Mouse (Mus musculus): ENCODE measurements around the gene Gatad2b. TPM values are rescaled to one million over a fixed set of nuclear protein-coding genes. Genes with fewer than 3 reads are reported as not detected.

Gatad2b gene
- polyA plus RNA-seq, 1 experiment: 18.5 TPM

DNA sequence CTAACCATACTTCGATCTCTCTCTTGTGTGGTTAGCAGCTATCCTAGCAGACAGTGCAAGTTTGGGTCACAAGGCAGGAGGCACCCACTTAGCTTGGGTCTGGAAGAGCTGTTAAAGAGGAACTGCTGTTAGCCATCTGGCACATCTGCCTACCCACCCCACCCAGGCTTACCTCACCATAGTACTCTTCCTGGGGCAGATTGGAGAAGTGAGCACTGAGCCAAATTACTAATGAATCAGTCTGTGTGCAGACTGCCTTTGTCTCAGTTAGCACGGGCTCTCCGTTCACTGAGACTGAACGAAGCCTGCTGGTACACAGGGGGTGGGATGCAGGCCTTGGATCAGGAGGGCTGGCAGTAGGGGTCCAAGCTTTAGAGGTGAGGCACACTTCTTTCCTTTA lies 90.7 kb downstream of the Gatad2b start:
- TF ChIP-seq CTCF (conservative IDR thresholded peaks at IDR 0.05; ENCODE audit: insufficient read depth, insufficient read length, low read depth, low read length) (no peak), POLR2A (IDR thresholded peaks at IDR 0.05; ENCODE audit: low read depth, low read length) (no peak)
- no peaks in the 10 kb centered on the region for H3K27me3 ChIP-seq (replicated peaks; ENCODE audit: control insufficient read depth, insufficient read depth, low read length)
- H3K4me3 ChIP-seq (ENCODE audit: insufficient read depth, low read depth, low read length): no peak overlapping the region
- H3K27ac ChIP-seq (ENCODE audit: insufficient read depth, low read depth, low read length): no peak overlapping the region
- WGBS: 85% methylated on average over 4 of the region's 4 CpGs
- DNase-seq: no peak
- H3K4me1 ChIP-seq (ENCODE audit: control insufficient read depth, insufficient read depth, low read length): no peaks in the 10 kb centered on the region
- no peaks in the 10 kb centered on the region for H3K36me3 ChIP-seq (ENCODE audit: control insufficient read depth, insufficient read depth, low read length)

DNA sequence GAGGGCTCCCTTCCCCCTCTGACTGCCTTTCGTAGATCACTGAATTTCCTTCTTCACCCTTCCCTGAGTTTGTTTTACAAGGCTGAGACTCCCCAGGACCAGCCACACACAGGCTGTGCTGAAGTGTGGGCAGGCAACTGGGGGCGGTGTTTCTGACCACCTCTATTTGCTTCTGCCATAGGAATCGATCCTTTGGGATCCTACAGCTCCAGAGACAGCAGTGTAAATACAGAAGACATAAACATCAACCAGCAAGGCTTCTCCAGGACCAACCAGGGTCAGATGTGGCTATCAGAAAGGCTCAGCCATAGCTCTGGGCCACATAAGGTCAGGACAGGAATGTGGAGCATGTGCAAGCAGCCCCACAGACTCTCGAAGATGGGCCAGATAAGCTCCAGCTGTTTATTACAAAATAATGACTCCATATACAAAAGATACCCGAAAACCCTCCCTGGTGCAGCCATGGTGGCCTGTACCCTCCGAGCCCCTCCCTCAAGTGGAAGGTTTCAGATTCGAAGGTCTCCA lies 91.9 kb downstream of the Gatad2b start:
- WGBS: 57% methylated on average over 7 of the region's 7 CpGs
- no peak for TF ChIP-seq POLR2A (IDR thresholded peaks at IDR 0.05; ENCODE audit: low read depth, low read length)
- no peak for TF ChIP-seq CTCF (conservative IDR thresholded peaks at IDR 0.05; ENCODE audit: insufficient read depth, insufficient read length, low read depth, low read length)
- H3K4me3 ChIP-seq (ENCODE audit: insufficient read depth, low read depth, low read length): no peak overlapping the region

DNA sequence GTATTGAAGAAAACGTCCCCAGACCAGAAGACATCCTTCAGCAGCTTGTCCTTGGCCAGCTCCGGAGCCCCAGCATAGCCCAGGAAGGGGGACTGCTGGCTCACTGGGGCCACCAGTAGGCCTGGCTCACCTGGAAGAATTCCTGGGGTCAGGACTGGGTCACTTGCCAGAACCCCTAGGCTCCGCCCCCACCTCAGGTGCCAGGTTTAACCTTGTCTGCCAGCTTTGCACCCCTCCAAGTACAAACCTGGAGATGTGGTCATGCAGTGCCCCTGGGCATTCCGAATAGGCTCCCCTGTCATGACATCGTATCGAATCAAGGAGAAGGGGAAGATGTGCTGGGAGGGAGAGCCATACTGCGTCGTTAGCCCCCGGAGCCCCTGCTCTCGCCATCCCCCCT lies 93.8 kb downstream of the Gatad2b start:
- TF ChIP-seq CTCF (conservative IDR thresholded peaks at IDR 0.05; ENCODE audit: insufficient read depth, insufficient read length, low read depth, low read length) (no peak), POLR2A (IDR thresholded peaks at IDR 0.05; ENCODE audit: low read depth, low read length) (no peak)
- Histone ChIP-seq H3K27me3 (replicated peaks; ENCODE audit: control insufficient read depth, insufficient read depth, low read length) (no peaks in the 10 kb centered on the region), H3K4me3 (ENCODE audit: insufficient read depth, low read depth, low read length) (no peak overlapping the region), H3K4me1 (ENCODE audit: control insufficient read depth, insufficient read depth, low read length) (0 out of 2 replicates have a peak, but pooled peaks cover 4% of the 10 kb centered on the region), H3K27ac (ENCODE audit: insufficient read depth, low read depth, low read length) (no peak overlapping the region), H3K36me3 (ENCODE audit: control insufficient read depth, insufficient read depth, low read length) (no peaks in the 10 kb centered on the region)
- WGBS: 95% methylated on average over 10 of the region's 10 CpGs
- DNase-seq: no peak

More for the DNA sequence above, 91.9 kb downstream of the Gatad2b start:
- Histone ChIP-seq H3K36me3 (ENCODE audit: control insufficient read depth, insufficient read depth, low read length) (no peaks in the 10 kb centered on the region), H3K27me3 (replicated peaks; ENCODE audit: control insufficient read depth, insufficient read depth, low read length) (no peaks in the 10 kb centered on the region), H3K27ac (ENCODE audit: insufficient read depth, low read depth, low read length) (peak overlapping the region; percentile 40; the same call in 1 of the 2 replicates), H3K4me1 (ENCODE audit: control insufficient read depth, insufficient read depth, low read length) (0 out of 2 replicates have a peak, but pooled peaks cover under 1% of the 10 kb centered on the region)
- DNase-seq: peak; percentile 51

DNA sequence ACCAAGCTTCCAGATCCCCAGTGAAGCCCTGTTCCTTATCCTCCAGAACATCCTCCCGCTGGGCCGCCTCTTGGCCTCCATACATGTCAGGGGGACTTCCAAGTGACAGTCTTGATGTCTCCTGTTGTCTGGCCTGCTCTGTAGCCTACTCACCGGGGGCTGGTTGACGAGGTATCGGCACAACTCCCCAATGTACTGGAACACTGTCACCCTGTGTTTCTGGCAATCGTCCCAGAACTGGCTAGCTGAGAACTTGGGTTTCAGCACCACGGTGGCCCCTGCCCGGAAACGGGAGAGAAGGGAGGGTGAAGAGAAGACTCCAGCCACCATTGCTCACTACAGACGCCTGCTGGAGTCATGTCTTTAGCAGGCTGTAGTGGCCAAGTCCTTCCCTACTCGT lies 94.5 kb downstream of the Gatad2b start:
- H3K4me1 ChIP-seq (ENCODE audit: control insufficient read depth, insufficient read depth, low read length): 0 out of 2 replicates have a peak, but pooled peaks cover 4% of the 10 kb centered on the region
- TF ChIP-seq CTCF (conservative IDR thresholded peaks at IDR 0.05; ENCODE audit: insufficient read depth, insufficient read length, low read depth, low read length): no peak
- TF ChIP-seq POLR2A (IDR thresholded peaks at IDR 0.05; ENCODE audit: low read depth, low read length): no peak
- 65% methylated on average over 11 of the region's 11 CpGs for WGBS
- H3K36me3 ChIP-seq (ENCODE audit: control insufficient read depth, insufficient read depth, low read length): no peaks in the 10 kb centered on the region
- H3K4me3 ChIP-seq (ENCODE audit: insufficient read depth, low read depth, low read length): no peak overlapping the region
- H3K27ac ChIP-seq (ENCODE audit: insufficient read depth, low read depth, low read length): no peak overlapping the region
- peak; percentile 59 for DNase-seq
- H3K27me3 ChIP-seq (replicated peaks; ENCODE audit: control insufficient read depth, insufficient read depth, low read length): no peaks in the 10 kb centered on the region

DNA sequence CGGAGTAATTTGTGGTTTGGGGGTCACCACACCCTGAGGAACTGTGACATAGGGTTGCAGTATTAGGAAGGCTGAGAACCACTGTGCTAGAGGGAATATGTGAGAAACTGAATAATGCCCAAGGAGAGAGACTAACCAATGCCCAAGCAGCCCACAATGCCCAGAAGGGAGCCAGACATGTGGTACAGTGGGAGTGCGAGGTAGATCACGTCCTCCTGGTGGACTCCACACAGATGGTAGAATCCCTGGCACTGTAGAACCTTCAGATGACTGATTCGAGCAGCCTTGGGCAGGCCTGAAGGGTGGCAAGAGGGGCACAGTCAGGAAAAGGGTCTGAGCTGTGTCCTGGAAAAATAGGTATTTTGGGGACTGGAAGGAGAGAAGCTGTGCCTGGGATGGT lies 95.2 kb downstream of the Gatad2b start:
- TF ChIP-seq CTCF (conservative IDR thresholded peaks at IDR 0.05; ENCODE audit: insufficient read depth, insufficient read length, low read depth, low read length) (no peak), POLR2A (IDR thresholded peaks at IDR 0.05; ENCODE audit: low read depth, low read length) (no peak)
- Histone ChIP-seq H3K27me3 (replicated peaks; ENCODE audit: control insufficient read depth, insufficient read depth, low read length) (no peaks in the 10 kb centered on the region), H3K4me1 (ENCODE audit: control insufficient read depth, insufficient read depth, low read length) (0 out of 2 replicates have a peak, but pooled peaks cover 4% of the 10 kb centered on the region), H3K27ac (ENCODE audit: insufficient read depth, low read depth, low read length) (no peak overlapping the region), H3K4me3 (ENCODE audit: insufficient read depth, low read depth, low read length) (no peak overlapping the region), H3K36me3 (ENCODE audit: control insufficient read depth, insufficient read depth, low read length) (no peaks in the 10 kb centered on the region)
- 89% methylated on average over 4 of the region's 4 CpGs for WGBS
- DNase-seq: no peak

DNA sequence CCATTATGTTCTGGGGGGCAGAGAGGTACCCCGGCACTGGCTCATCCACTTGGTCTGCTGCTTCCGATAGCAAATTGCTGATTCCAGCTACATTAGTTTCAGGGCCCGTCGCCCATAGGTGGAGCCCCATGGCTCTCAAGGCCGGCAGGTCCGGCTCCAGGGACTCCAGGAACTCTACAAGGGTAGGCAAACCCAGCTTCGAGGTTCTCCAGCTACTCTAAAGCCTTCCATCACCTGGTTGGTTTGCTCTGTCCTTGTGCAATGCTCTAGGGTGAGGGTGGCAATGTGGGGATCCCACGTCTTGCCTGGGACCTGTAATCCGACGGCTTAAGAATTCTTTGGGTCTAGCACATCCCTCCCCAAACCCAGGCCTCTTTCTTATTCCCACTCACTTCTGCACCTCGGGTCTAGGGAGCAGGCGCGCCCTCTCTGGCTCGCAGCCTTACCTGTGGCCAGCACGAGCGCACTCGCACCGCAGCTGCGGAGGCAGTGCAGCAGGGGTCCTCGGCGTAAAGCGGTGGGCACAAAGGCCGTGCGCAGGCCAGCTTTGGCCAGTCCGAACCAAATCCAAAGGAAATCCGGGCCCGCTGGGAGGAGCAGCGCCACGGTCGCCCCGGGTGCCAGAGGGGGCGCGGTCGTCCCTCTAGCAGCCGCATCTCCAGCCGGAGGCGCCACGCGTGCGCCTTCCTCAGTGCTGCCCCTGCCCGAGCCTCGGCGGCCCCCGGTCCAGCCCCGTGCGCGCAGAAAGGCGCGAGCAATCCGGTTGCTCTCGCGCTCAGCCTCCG lies 95.9 kb downstream of the Gatad2b start:
- TF ChIP-seq POLR2A (IDR thresholded peaks at IDR 0.05; ENCODE audit: low read depth, low read length): no peak
- no peak for TF ChIP-seq CTCF (conservative IDR thresholded peaks at IDR 0.05; ENCODE audit: insufficient read depth, insufficient read length, low read depth, low read length)

More for the DNA sequence above, 95.9 kb downstream of the Gatad2b start:
- H3K36me3 ChIP-seq (ENCODE audit: control insufficient read depth, insufficient read depth, low read length): peaks cover under 1% of the 10 kb centered on the region; the same call in 1 of the 2 replicates
- H3K4me3 ChIP-seq (ENCODE audit: insufficient read depth, low read depth, low read length): peak overlapping the region; percentile 63
- DNase-seq: peak; percentile 59
- H3K27ac ChIP-seq (ENCODE audit: insufficient read depth, low read depth, low read length): peak overlapping the region; percentile 13; the same call in 1 of the 2 replicates
- 0 out of 2 replicates have a peak, but pooled peaks cover 4% of the 10 kb centered on the region for H3K4me1 ChIP-seq (ENCODE audit: control insufficient read depth, insufficient read depth, low read length)
- WGBS: 9% methylated on average over 53 of the region's 53 CpGs
- no peaks in the 10 kb centered on the region for H3K27me3 ChIP-seq (replicated peaks; ENCODE audit: control insufficient read depth, insufficient read depth, low read length)

All from kidney, adult 2 months (tissue).